Mouse (Mus musculus): ENCODE data around the gene Gm5134. TPM values are rescaled to one million over a fixed set of nuclear protein-coding genes. Genes with fewer than 3 reads are reported as not detected.
"Not testable (repeated sequence)": the region's sequence is repeated elsewhere in the genome, so short reads cannot be mapped to it uniquely, and the experiment has no call there.

Gene Gm5134
- total RNA-seq, 2 experiments from 2014 or later = 0.21 to 0.66 TPM

- DNase-seq (ENCODE audit: extremely low spot score in 1 of 2, low spot score in 1 of 2) = no peak
Measured at GRCm38 (mm10) chr10:75990430-75991042, 36.2 kb downstream of the Gm5134 start.

GRCm38 (mm10) chr10:75993616-75994240, 39.4 kb downstream of the Gm5134 start:
- no peak for DNase-seq (ENCODE audit: extremely low spot score in 1 of 2, low spot score in 1 of 2)

GRCm38 (mm10) chr10:75994531-75995210, 40.4 kb downstream of the Gm5134 start:
- DNase-seq (ENCODE audit: extremely low spot score in 1 of 2, low spot score in 1 of 2) = not testable (repeated sequence)

GRCm38 (mm10) chr10:75995463-75995862, 41.1 kb downstream of the Gm5134 start:
- no peak for DNase-seq (ENCODE audit: extremely low spot score in 1 of 2, low spot score in 1 of 2)

- no peak for DNase-seq (ENCODE audit: extremely low spot score in 1 of 2, low spot score in 1 of 2)
Measured at GRCm38 (mm10) chr10:75996315-75996714, 42.0 kb downstream of the Gm5134 start.

GRCm38 (mm10) chr10:76001160-76001559, 46.8 kb downstream of the Gm5134 start:
- DNase-seq (ENCODE audit: extremely low spot score in 1 of 2, low spot score in 1 of 2) = no peak

- DNase-seq (ENCODE audit: extremely low spot score in 1 of 2, low spot score in 1 of 2) = no peak
Measured at GRCm38 (mm10) chr10:76002101-76002521, 47.8 kb downstream of the Gm5134 start.

- DNase-seq (ENCODE audit: extremely low spot score in 1 of 2, low spot score in 1 of 2) = no peak
Measured at GRCm38 (mm10) chr10:76002615-76003014, 48.3 kb downstream of the Gm5134 start.

- no peak for DNase-seq (ENCODE audit: extremely low spot score in 1 of 2, low spot score in 1 of 2)
Measured at GRCm38 (mm10) chr10:76003221-76003620, 48.9 kb downstream of the Gm5134 start.

GRCm38 (mm10) chr10:76006385-76006784, 52.1 kb downstream of the Gm5134 start:
- DNase-seq (ENCODE audit: extremely low spot score in 1 of 2, low spot score in 1 of 2) = no peak

- DNase-seq (ENCODE audit: extremely low spot score in 1 of 2, low spot score in 1 of 2) = no peak
Measured at GRCm38 (mm10) chr10:76009812-76010211, 55.5 kb downstream of the Gm5134 start.

GRCm38 (mm10) chr10:76012922-76013321, 58.6 kb downstream of the Gm5134 start:
- no peak for DNase-seq (ENCODE audit: extremely low spot score in 1 of 2, low spot score in 1 of 2)

- no peak for DNase-seq (ENCODE audit: extremely low spot score in 1 of 2, low spot score in 1 of 2)
Measured at GRCm38 (mm10) chr10:76016886-76017285, 62.6 kb downstream of the Gm5134 start.

GRCm38 (mm10) chr10:76021728-76022127, 67.4 kb downstream of the Gm5134 start:
- no peak for DNase-seq (ENCODE audit: extremely low spot score in 1 of 2, low spot score in 1 of 2)

- DNase-seq (ENCODE audit: extremely low spot score in 1 of 2, low spot score in 1 of 2) = no peak
Measured at GRCm38 (mm10) chr10:76023921-76024320, 69.6 kb downstream of the Gm5134 start.

- no peak for DNase-seq (ENCODE audit: extremely low spot score in 1 of 2, low spot score in 1 of 2)
Measured at GRCm38 (mm10) chr10:76025470-76026190, 71.3 kb downstream of the Gm5134 start.

GRCm38 (mm10) chr10:76027127-76028015, 73.1 kb downstream of the Gm5134 start:
- DNase-seq (ENCODE audit: extremely low spot score in 1 of 2, low spot score in 1 of 2) = no peak

- no peak for DNase-seq (ENCODE audit: extremely low spot score in 1 of 2, low spot score in 1 of 2)
Measured at GRCm38 (mm10) chr10:76028016-76028366, 73.7 kb downstream of the Gm5134 start.

- no peak for DNase-seq (ENCODE audit: extremely low spot score in 1 of 2, low spot score in 1 of 2)
Measured at GRCm38 (mm10) chr10:76028396-76028795, 74.1 kb downstream of the Gm5134 start.

- DNase-seq (ENCODE audit: extremely low spot score in 1 of 2, low spot score in 1 of 2) = no peak
Measured at GRCm38 (mm10) chr10:76029276-76029675, 75.0 kb downstream of the Gm5134 start.

Data from layer of hippocampus, postnatal 25 days (tissue).